Mouse (Mus musculus): ENCODE data around the gene Disc1. TPM values are rescaled to one million over a fixed set of nuclear protein-coding genes. Genes with fewer than 3 reads are reported as not detected.

The Disc1 gene
- total and polyA plus RNA-seq, 3 experiments, result 0.75 to 2.2 TPM; not detected in 1

- no peaks in the 10 kb centered on the region for H3K36me3 ChIP-seq (ENCODE audit: control insufficient read depth in 1 of 2, insufficient read depth in 2 of 2, low read length in 2 of 2)
- H3K79me2 ChIP-seq (ENCODE audit: control insufficient read depth, insufficient read depth, low read length, poor library complexity), result no peaks in the 10 kb centered on the region
- no peak for DNase-seq (ENCODE audit: low read depth, low spot score)
- H3K27me3 ChIP-seq (ENCODE audit: control insufficient read depth in 1 of 2, insufficient read depth in 2 of 2, low read length in 2 of 2), result no peaks in the 10 kb centered on the region
- no peaks in the 10 kb centered on the region for H3K4me1 ChIP-seq (ENCODE audit: control insufficient read depth in 1 of 2, insufficient read depth in 2 of 2, low read length in 2 of 2)
- no peak overlapping the region for H3K4me3 ChIP-seq (ENCODE audit: control insufficient read depth in 1 of 2, insufficient read depth in 1 of 2, low read depth in 2 of 2, low read length in 2 of 2)
- no peak overlapping the region for H3K27ac ChIP-seq (ENCODE audit: control insufficient read depth, low read depth, low read length)
- TF ChIP-seq RCOR1 (IDR thresholded peaks at IDR 0.05; ENCODE audit: low read depth, low read length) (no peak), MYB (IDR thresholded peaks at IDR 0.05; ENCODE audit: low read depth, low read length) (no peak), KAT2A (conservative IDR thresholded peaks at IDR 0.05; ENCODE audit: low read depth, low read length) (no peak), POLR2A (IDR thresholded peaks at IDR 0.05; ENCODE audit: control insufficient read depth in 1 of 2, insufficient read depth in 1 of 2, low read depth in 1 of 2, low read length in 2 of 2, poor library complexity in 1 of 2) (no peak), TAL1 (IDR thresholded peaks at IDR 0.05; ENCODE audit: low read length) (no peak), MAZ (IDR thresholded peaks at IDR 0.05; ENCODE audit: low read depth, low read length) (no peak), MAFK (IDR thresholded peaks at IDR 0.05; ENCODE audit: borderline replicate concordance, low read depth, low read length) (no peak), ZNF384 (IDR thresholded peaks at IDR 0.05; ENCODE audit: low read depth, low read length) (no peak), BHLHE40 (IDR thresholded peaks at IDR 0.05; ENCODE audit: borderline replicate concordance, low read depth, low read length) (no peak)
- no peaks in the 10 kb centered on the region for H3K9me3 ChIP-seq (replicated peaks; ENCODE audit: insufficient read depth, low read length)
- no peak overlapping the region for H3K9ac ChIP-seq (ENCODE audit: control insufficient read depth, low read depth, low read length, poor library complexity, severe bottlenecking)
These were observed 151.6 kb downstream of the Disc1 start for GRCm38 (mm10) chr8:125205556-125205955.

- Histone ChIP-seq H3K9me3 (replicated peaks; ENCODE audit: insufficient read depth, low read length) (no peaks in the 10 kb centered on the region), H3K9ac (ENCODE audit: control insufficient read depth, low read depth, low read length, poor library complexity, severe bottlenecking) (no peak overlapping the region), H3K79me2 (ENCODE audit: control insufficient read depth, insufficient read depth, low read length, poor library complexity) (no peaks in the 10 kb centered on the region), H3K4me1 (ENCODE audit: control insufficient read depth in 1 of 2, insufficient read depth in 2 of 2, low read length in 2 of 2) (no peaks in the 10 kb centered on the region), H3K4me3 (ENCODE audit: control insufficient read depth in 1 of 2, insufficient read depth in 1 of 2, low read depth in 2 of 2, low read length in 2 of 2) (no peak overlapping the region), H3K27ac (ENCODE audit: control insufficient read depth, low read depth, low read length) (no peak overlapping the region), H3K36me3 (ENCODE audit: control insufficient read depth in 1 of 2, insufficient read depth in 2 of 2, low read length in 2 of 2) (no peaks in the 10 kb centered on the region), H3K27me3 (ENCODE audit: control insufficient read depth in 1 of 2, insufficient read depth in 2 of 2, low read length in 2 of 2) (no peaks in the 10 kb centered on the region)
- no peak for DNase-seq (ENCODE audit: low read depth, low spot score)
- TF ChIP-seq NELFE (IDR thresholded peaks at IDR 0.05; ENCODE audit: low read depth, low read length), result no peak
- TF ChIP-seq TCF12 (IDR thresholded peaks at IDR 0.05; ENCODE audit: low read depth, low read length), result no peak
- TF ChIP-seq TBP (IDR thresholded peaks at IDR 0.05; ENCODE audit: low read depth, low read length), result no peak
- TF ChIP-seq RCOR1 (IDR thresholded peaks at IDR 0.05; ENCODE audit: low read depth, low read length), result no peak
- no peak for TF ChIP-seq MAX (IDR thresholded peaks at IDR 0.05; ENCODE audit: low read length)
- TF ChIP-seq E2F4 (IDR thresholded peaks at IDR 0.05; ENCODE audit: borderline replicate concordance, low read depth, low read length), result no peak
- no peak for TF ChIP-seq USF1 (IDR thresholded peaks at IDR 0.05; ENCODE audit: low read depth, low read length)
These were observed 152.4 kb downstream of the Disc1 start for GRCm38 (mm10) chr8:125206391-125206790.

- DNase-seq (ENCODE audit: low read depth, low spot score), result no peak
- no peaks in the 10 kb centered on the region for H3K79me2 ChIP-seq (ENCODE audit: control insufficient read depth, insufficient read depth, low read length, poor library complexity)
- H3K36me3 ChIP-seq (ENCODE audit: control insufficient read depth in 1 of 2, insufficient read depth in 2 of 2, low read length in 2 of 2), result no peaks in the 10 kb centered on the region
- H3K27ac ChIP-seq (ENCODE audit: control insufficient read depth, low read depth, low read length), result no peak overlapping the region
- TF ChIP-seq CTCF (IDR thresholded peaks at IDR 0.05 in 2 of 3, conservative IDR thresholded peaks at IDR 0.05 in 1 of 3; ENCODE audit: control insufficient read depth in 1 of 3, insufficient read depth in 1 of 3, low read depth in 2 of 3, low read length in 3 of 3, poor library complexity in 1 of 3, severe bottlenecking in 1 of 3), result no peak
- H3K27me3 ChIP-seq (ENCODE audit: control insufficient read depth in 1 of 2, insufficient read depth in 2 of 2, low read length in 2 of 2), result no peaks in the 10 kb centered on the region
- H3K4me1 ChIP-seq (ENCODE audit: control insufficient read depth in 1 of 2, insufficient read depth in 2 of 2, low read length in 2 of 2), result no peaks in the 10 kb centered on the region
- H3K9me3 ChIP-seq (replicated peaks; ENCODE audit: insufficient read depth, low read length), result no peaks in the 10 kb centered on the region
- H3K4me3 ChIP-seq (ENCODE audit: control insufficient read depth in 1 of 2, insufficient read depth in 1 of 2, low read depth in 2 of 2, low read length in 2 of 2), result no peak overlapping the region
- H3K9ac ChIP-seq (ENCODE audit: control insufficient read depth, low read depth, low read length, poor library complexity, severe bottlenecking), result no peak overlapping the region
These were observed 153.0 kb downstream of the Disc1 start for GRCm38 (mm10) chr8:125206962-125207361.
